In the genomic region with DNA sequence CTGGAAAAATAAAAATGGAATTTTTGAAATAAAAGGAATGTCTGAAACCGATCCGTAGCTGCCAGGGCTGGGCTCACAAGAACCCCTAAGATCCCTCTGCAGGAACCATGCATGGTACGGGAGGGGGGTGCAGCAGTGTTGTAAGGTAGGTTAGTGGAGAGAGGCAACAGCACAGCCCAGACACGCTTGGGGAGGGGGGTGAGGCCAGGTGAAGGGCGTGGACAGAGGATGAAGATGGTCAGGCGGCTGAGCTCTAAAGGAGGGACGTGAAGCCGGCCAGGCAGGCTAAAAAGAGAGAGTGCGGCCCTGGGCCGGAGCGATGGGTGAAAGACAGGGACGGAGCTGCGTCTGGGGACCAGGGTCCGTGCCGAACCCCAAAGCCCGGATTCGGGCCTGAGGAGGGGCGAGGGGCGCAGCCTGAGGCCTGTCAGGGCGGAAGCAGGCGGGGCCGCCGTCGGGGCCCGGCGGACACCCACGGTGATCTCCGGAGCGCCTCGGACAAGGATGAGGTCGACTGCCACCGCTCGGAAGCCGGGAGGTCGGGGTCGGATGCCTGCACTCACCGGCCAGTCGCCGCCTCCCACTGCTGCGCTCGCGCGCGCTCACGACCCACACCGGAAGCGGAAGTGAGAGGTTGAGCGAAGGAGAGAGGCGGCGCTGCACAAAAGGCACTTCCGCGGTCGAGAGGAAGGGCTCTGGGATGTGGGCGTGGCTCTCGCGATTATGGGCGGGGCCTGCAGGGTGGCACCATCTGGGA, we compare ENCODE assay signal across 1 mouse cellular context.
TF ChIP-seq lines count a peak whose summit lies in the region.

Gene Clasrp (minus strand): TSS at position 638 of the 757 bp plus-strand sequence.

TF ChIP-seq in MEL, 35 proteins besides CTCF, POLR2A, EP300 and RAD21 (continued from another document):
- TF ChIP-seq MXI1 (IDR thresholded peaks at IDR 0.05; ENCODE audit: low read depth, low read length) = peak; percentile 64; the same call in 1 of the 2 replicates
- peak; percentile 92 for TF ChIP-seq NELFE (IDR thresholded peaks at IDR 0.05; ENCODE audit: low read depth, low read length)
- no peak for TF ChIP-seq ZKSCAN1 (IDR thresholded peaks at IDR 0.05; ENCODE audit: low read depth, low read length)
- TF ChIP-seq USF1 (IDR thresholded peaks at IDR 0.05; ENCODE audit: low read depth, low read length) = no peak
- peak; percentile 99 for TF ChIP-seq ELF1 (IDR thresholded peaks at IDR 0.05; ENCODE audit: low read depth, low read length)
- TF ChIP-seq MAFK (IDR thresholded peaks at IDR 0.05; ENCODE audit: borderline replicate concordance, low read depth, low read length) = no peak
